Mouse (Mus musculus): ENCODE data around the gene Tln2. TPM values are rescaled to one million over a fixed set of nuclear protein-coding genes. Genes with fewer than 3 reads are reported as not detected.

The Tln2 gene
- total and polyA plus RNA-seq, 2 experiments from 2014 or later = 59.3 to 71.1 TPM

GRCm38 (mm10) chr9:67380095-67380494, 179.4 kb downstream of the Tln2 start:
- H3K27ac ChIP-seq = peak overlapping the region; percentile 26; the same call in 1 of the 2 replicates
- no peak overlapping the region for H3K9ac ChIP-seq (replicated peaks; ENCODE audit: low read length)
- no peak for ATAC-seq
- H3K4me3 ChIP-seq (ENCODE audit: low read length) = no peak overlapping the region
- H3K36me3 ChIP-seq (ENCODE audit: insufficient read depth, low read length) = no peaks in the 10 kb centered on the region
- 51% methylated on average over 5 of the region's 5 CpGs for WGBS
- DNase-seq (ENCODE audit: low spot score) = peak; percentile 44
- H3K9me3 ChIP-seq (ENCODE audit: low read length) = no peaks in the 10 kb centered on the region
- H3K27me3 ChIP-seq (ENCODE audit: insufficient read depth, low read length) = no peaks in the 10 kb centered on the region
- H3K4me2 ChIP-seq (ENCODE audit: low read depth, low read length) = no peak overlapping the region
- no peak for TF ChIP-seq CTCF (IDR thresholded peaks at IDR 0.05; ENCODE audit: low read depth)
- 0 out of 2 replicates have a peak, but pooled peaks cover 4% of the 10 kb centered on the region for H3K4me1 ChIP-seq (ENCODE audit: insufficient read depth, low read length)

- Histone ChIP-seq H3K4me3 (ENCODE audit: low read length) (no peak overlapping the region), H3K9ac (replicated peaks; ENCODE audit: low read length) (no peak overlapping the region), H3K27me3 (ENCODE audit: insufficient read depth, low read length) (no peaks in the 10 kb centered on the region), H3K36me3 (ENCODE audit: insufficient read depth, low read length) (no peaks in the 10 kb centered on the region), H3K4me2 (ENCODE audit: low read depth, low read length) (no peak overlapping the region), H3K9me3 (ENCODE audit: low read length) (no peaks in the 10 kb centered on the region), H3K4me1 (ENCODE audit: insufficient read depth, low read length) (0 out of 2 replicates have a peak, but pooled peaks cover 4% of the 10 kb centered on the region), H3K27ac (no peak overlapping the region)
- TF ChIP-seq CTCF (IDR thresholded peaks at IDR 0.05; ENCODE audit: low read depth) = no peak
- DNase-seq (ENCODE audit: low spot score) = no peak
- WGBS = 95% methylated on average over 5 of the region's 5 CpGs
- ATAC-seq = no peak
These were observed 180.7 kb downstream of the Tln2 start for GRCm38 (mm10) chr9:67378772-67379171.

- peak; percentile 33; the same call in 1 of the 2 replicates for TF ChIP-seq CTCF (IDR thresholded peaks at IDR 0.05; ENCODE audit: low read depth)
These were observed 191.4 kb downstream of the Tln2 start for GRCm38 (mm10) chr9:67368078-67368477.

GRCm38 (mm10) chr9:67362511-67362910, 197.0 kb downstream of the Tln2 start:
- ATAC-seq (no peak), DNase-seq (ENCODE audit: low spot score) (peak; percentile 34)
- H3K36me3 ChIP-seq (ENCODE audit: insufficient read depth, low read length) = no peaks in the 10 kb centered on the region; the same call in 1 of the 2 replicates
- no peak overlapping the region for H3K4me3 ChIP-seq (ENCODE audit: low read length)
- no peak overlapping the region for H3K27ac ChIP-seq
- no peak for TF ChIP-seq CTCF (IDR thresholded peaks at IDR 0.05; ENCODE audit: low read depth)
- no peak overlapping the region for H3K4me2 ChIP-seq (ENCODE audit: low read depth, low read length)
- H3K9me3 ChIP-seq (ENCODE audit: low read length) = no peaks in the 10 kb centered on the region
- no peaks in the 10 kb centered on the region for H3K4me1 ChIP-seq (ENCODE audit: insufficient read depth, low read length)
- no peaks in the 10 kb centered on the region for H3K27me3 ChIP-seq (ENCODE audit: insufficient read depth, low read length)
- WGBS = 71% methylated on average over 10 of the region's 10 CpGs
- no peak overlapping the region for H3K9ac ChIP-seq (replicated peaks; ENCODE audit: low read length)

More at GRCm38 (mm10) chr9:67368078-67368477, 191.4 kb downstream of the Tln2 start:
- Histone ChIP-seq H3K4me1 (ENCODE audit: insufficient read depth, low read length) (no peaks in the 10 kb centered on the region), H3K27ac (no peak overlapping the region), H3K9me3 (ENCODE audit: low read length) (no peaks in the 10 kb centered on the region), H3K36me3 (ENCODE audit: insufficient read depth, low read length) (no peaks in the 10 kb centered on the region; the same call in 1 of the 2 replicates), H3K9ac (replicated peaks; ENCODE audit: low read length) (no peak overlapping the region), H3K27me3 (ENCODE audit: insufficient read depth, low read length) (no peaks in the 10 kb centered on the region), H3K4me2 (ENCODE audit: low read depth, low read length) (no peak overlapping the region), H3K4me3 (ENCODE audit: low read length) (no peak overlapping the region)
- ATAC-seq (no peak), DNase-seq (ENCODE audit: low spot score) (no peak)
- WGBS = 90% methylated on average over 3 of the region's 3 CpGs

- H3K36me3 ChIP-seq (ENCODE audit: insufficient read depth, low read length) = no peaks in the 10 kb centered on the region; the same call in 1 of the 2 replicates
- no peak overlapping the region for H3K4me2 ChIP-seq (ENCODE audit: low read depth, low read length)
- DNase-seq (ENCODE audit: low spot score) (no peak), ATAC-seq (no peak)
- H3K27ac ChIP-seq = 0 out of 2 replicates have a peak overlapping the region, but pooled peaks have one; percentile 5
- WGBS = 38% methylated on average over 2 of the region's 2 CpGs
- H3K27me3 ChIP-seq (ENCODE audit: insufficient read depth, low read length) = no peaks in the 10 kb centered on the region
- H3K4me1 ChIP-seq (ENCODE audit: insufficient read depth, low read length) = no peaks in the 10 kb centered on the region
- no peak overlapping the region for H3K9ac ChIP-seq (replicated peaks; ENCODE audit: low read length)
- no peak for TF ChIP-seq CTCF (IDR thresholded peaks at IDR 0.05; ENCODE audit: low read depth)
- H3K9me3 ChIP-seq (ENCODE audit: low read length) = no peaks in the 10 kb centered on the region
- H3K4me3 ChIP-seq (ENCODE audit: low read length) = no peak overlapping the region
These were observed 197.4 kb downstream of the Tln2 start for GRCm38 (mm10) chr9:67362053-67362452.

GRCm38 (mm10) chr9:67361511-67361910, 198.0 kb downstream of the Tln2 start:
- Histone ChIP-seq H3K4me1 (ENCODE audit: insufficient read depth, low read length) (no peaks in the 10 kb centered on the region), H3K27me3 (ENCODE audit: insufficient read depth, low read length) (no peaks in the 10 kb centered on the region), H3K4me3 (ENCODE audit: low read length) (no peak overlapping the region), H3K9ac (replicated peaks; ENCODE audit: low read length) (0 out of 2 replicates have a peak overlapping the region, but pooled peaks have one; percentile 13), H3K9me3 (ENCODE audit: low read length) (no peaks in the 10 kb centered on the region), H3K36me3 (ENCODE audit: insufficient read depth, low read length) (no peaks in the 10 kb centered on the region; the same call in 1 of the 2 replicates), H3K27ac (0 out of 2 replicates have a peak overlapping the region, but pooled peaks have one; percentile 5), H3K4me2 (ENCODE audit: low read depth, low read length) (no peak overlapping the region)
- WGBS = 49% methylated on average over 5 of the region's 5 CpGs
- no peak for TF ChIP-seq CTCF (IDR thresholded peaks at IDR 0.05; ENCODE audit: low read depth)
- DNase-seq (ENCODE audit: low spot score) = peak; percentile 32
- no peak for ATAC-seq

- H3K27ac ChIP-seq = no peak overlapping the region
- H3K4me2 ChIP-seq (ENCODE audit: low read depth, low read length) = no peak overlapping the region
- no peak overlapping the region for H3K9ac ChIP-seq (replicated peaks; ENCODE audit: low read length)
- 94% methylated on average over 14 of the region's 14 CpGs for whole genome bisulfite sequencing
- DNase-seq (ENCODE audit: low spot score) (no peak), ATAC-seq (no peak)
- H3K36me3 ChIP-seq (ENCODE audit: insufficient read depth, low read length) = no peaks in the 10 kb centered on the region
- H3K9me3 ChIP-seq (ENCODE audit: low read length) = no peaks in the 10 kb centered on the region
- TF ChIP-seq CTCF (IDR thresholded peaks at IDR 0.05; ENCODE audit: low read depth) = no peak
- no peak overlapping the region for H3K4me3 ChIP-seq (ENCODE audit: low read length)
- H3K27me3 ChIP-seq (ENCODE audit: insufficient read depth, low read length) = no peaks in the 10 kb centered on the region
- no peaks in the 10 kb centered on the region for H3K4me1 ChIP-seq (ENCODE audit: insufficient read depth, low read length)
These were observed 205.1 kb downstream of the Tln2 start for GRCm38 (mm10) chr9:67354356-67354755.

Data from hindbrain, postnatal 0 days (tissue).